Mouse (Mus musculus): ENCODE results near the gene Gna11. TPM values are rescaled to one million over a fixed set of nuclear protein-coding genes. Genes with fewer than 3 reads are reported as not detected.

The Gna11 gene
- polyA plus RNA-seq, 1 experiment from 2014 or later = 87.5 TPM

- Histone ChIP-seq H3K4me1 (replicated peaks; ENCODE audit: control insufficient read depth, insufficient read depth, low read length) (peaks cover 33% of the 10 kb centered on the region), H3K27ac (peak overlapping the region; percentile 90), H3K4me3 (replicated peaks; ENCODE audit: low read length) (peak overlapping the region; percentile 91), H3K27me3 (ENCODE audit: control insufficient read depth, insufficient read depth, low read length) (peaks cover 3% of the 10 kb centered on the region; the same call in 1 of the 2 replicates), H3K4me2 (replicated peaks) (peak overlapping the region; percentile 95), H3K36me3 (replicated peaks; ENCODE audit: control insufficient read depth, insufficient read depth) (peaks cover 29% of the 10 kb centered on the region; the same call in 1 of the 2 replicates), H3K9ac (peak overlapping the region; percentile 100), H3K9me3 (ENCODE audit: control insufficient read depth, low read length) (no peaks in the 10 kb centered on the region)
- WGBS = 2% methylated on average over 36 of the region's 36 CpGs
- DNase-seq (ENCODE audit: low spot score) (no peak), ATAC-seq (ENCODE audit: low FRiP score) (peak; percentile 42)
These were observed 14.9 kb upstream of the Gna11 start for GRCm38 (mm10) chr10:81559627-81560539.

GRCm38 (mm10) chr10:81559163-81559626 lies 14.2 kb upstream of the Gna11 start, which contains the start of gene Aes:
Gene Aes (plus strand): TSS chr10:81559488.
- Histone ChIP-seq H3K4me3 (replicated peaks; ENCODE audit: low read length) (peak within 1 kb of the TSS; percentile 91), H3K9me3 (ENCODE audit: control insufficient read depth, low read length) (no peaks in the 10 kb centered on the region), H3K4me2 (replicated peaks) (peak within 1 kb of the TSS; percentile 95), H3K36me3 (replicated peaks; ENCODE audit: control insufficient read depth, insufficient read depth) (peaks cover 23% of the 10 kb centered on the region; the same call in 1 of the 2 replicates), H3K9ac (peak within 1 kb of the TSS; percentile 100), H3K4me1 (replicated peaks; ENCODE audit: control insufficient read depth, insufficient read depth, low read length) (peaks cover 32% of the 10 kb centered on the region), H3K27ac (peak within 1 kb of the TSS; percentile 90), H3K27me3 (ENCODE audit: control insufficient read depth, insufficient read depth, low read length) (no peaks in the 10 kb centered on the region; the same call in 1 of the 2 replicates)
- WGBS = under 1% methylated on average over 30 of the region's 53 CpGs
- ATAC-seq (ENCODE audit: low FRiP score) (peak; percentile 69), DNase-seq (ENCODE audit: low spot score) (peak; percentile 61)

GRCm38 (mm10) chr10:81557491-81557890 lies 12.5 kb upstream of the Gna11 start:
- Histone ChIP-seq H3K9ac (no peak overlapping the region), H3K36me3 (replicated peaks; ENCODE audit: control insufficient read depth, insufficient read depth) (peaks cover 16% of the 10 kb centered on the region; the same call in 1 of the 2 replicates), H3K27ac (no peak overlapping the region), H3K4me2 (replicated peaks) (no peak overlapping the region), H3K27me3 (ENCODE audit: control insufficient read depth, insufficient read depth, low read length) (no peaks in the 10 kb centered on the region), H3K4me1 (replicated peaks; ENCODE audit: control insufficient read depth, insufficient read depth, low read length) (peaks cover 25% of the 10 kb centered on the region), H3K4me3 (replicated peaks; ENCODE audit: low read length) (no peak overlapping the region), H3K9me3 (ENCODE audit: control insufficient read depth, low read length) (no peaks in the 10 kb centered on the region)
- WGBS = 43% methylated on average over 1 of the region's 1 CpGs
- DNase-seq (ENCODE audit: low spot score) (no peak), ATAC-seq (ENCODE audit: low FRiP score) (no peak)

GRCm38 (mm10) chr10:81556282-81556681 lies 11.3 kb upstream of the Gna11 start:
- Histone ChIP-seq H3K4me2 (replicated peaks) (no peak overlapping the region), H3K36me3 (replicated peaks; ENCODE audit: control insufficient read depth, insufficient read depth) (peaks cover 4% of the 10 kb centered on the region; the same call in 1 of the 2 replicates), H3K9ac (no peak overlapping the region), H3K27ac (no peak overlapping the region), H3K9me3 (ENCODE audit: control insufficient read depth, low read length) (no peaks in the 10 kb centered on the region), H3K4me3 (replicated peaks; ENCODE audit: low read length) (no peak overlapping the region), H3K27me3 (ENCODE audit: control insufficient read depth, insufficient read depth, low read length) (no peaks in the 10 kb centered on the region), H3K4me1 (replicated peaks; ENCODE audit: control insufficient read depth, insufficient read depth, low read length) (peaks cover 17% of the 10 kb centered on the region)
- WGBS = 85% methylated on average over 3 of the region's 3 CpGs
- DNase-seq (ENCODE audit: low spot score) (no peak), ATAC-seq (ENCODE audit: low FRiP score) (no peak)

GRCm38 (mm10) chr10:81553807-81554755 lies 9.1 kb upstream of the Gna11 start:
- Histone ChIP-seq H3K27ac (no peak overlapping the region), H3K36me3 (replicated peaks; ENCODE audit: control insufficient read depth, insufficient read depth) (no peaks in the 10 kb centered on the region), H3K4me1 (replicated peaks; ENCODE audit: control insufficient read depth, insufficient read depth, low read length) (peaks cover 5% of the 10 kb centered on the region), H3K9me3 (ENCODE audit: control insufficient read depth, low read length) (no peaks in the 10 kb centered on the region), H3K9ac (no peak overlapping the region), H3K4me3 (replicated peaks; ENCODE audit: low read length) (no peak overlapping the region), H3K27me3 (ENCODE audit: control insufficient read depth, insufficient read depth, low read length) (no peaks in the 10 kb centered on the region), H3K4me2 (replicated peaks) (no peak overlapping the region)
- DNase-seq (ENCODE audit: low spot score) (no peak), ATAC-seq (ENCODE audit: low FRiP score) (no peak)
- WGBS = 80% methylated on average over 6 of the region's 6 CpGs

- Histone ChIP-seq H3K27me3 (ENCODE audit: control insufficient read depth, insufficient read depth, low read length) (no peaks in the 10 kb centered on the region), H3K4me3 (replicated peaks; ENCODE audit: low read length) (no peak overlapping the region), H3K36me3 (replicated peaks; ENCODE audit: control insufficient read depth, insufficient read depth) (no peaks in the 10 kb centered on the region), H3K27ac (no peak overlapping the region), H3K9me3 (ENCODE audit: control insufficient read depth, low read length) (no peaks in the 10 kb centered on the region), H3K9ac (no peak overlapping the region), H3K4me1 (replicated peaks; ENCODE audit: control insufficient read depth, insufficient read depth, low read length) (no peaks in the 10 kb centered on the region), H3K4me2 (replicated peaks) (no peak overlapping the region)
- ATAC-seq (ENCODE audit: low FRiP score) = no peak
- no peak for DNase-seq (ENCODE audit: low spot score)
- WGBS = 86% methylated on average over 5 of the region's 5 CpGs
These were observed 8.2 kb upstream of the Gna11 start for GRCm38 (mm10) chr10:81553232-81553631.

- no peak overlapping the region for H3K4me2 ChIP-seq (replicated peaks)
- no peak overlapping the region for H3K9ac ChIP-seq
- H3K9me3 ChIP-seq (ENCODE audit: control insufficient read depth, low read length) = no peaks in the 10 kb centered on the region
- H3K27ac ChIP-seq = no peak overlapping the region
- no peaks in the 10 kb centered on the region for H3K27me3 ChIP-seq (ENCODE audit: control insufficient read depth, insufficient read depth, low read length)
- H3K4me1 ChIP-seq (replicated peaks; ENCODE audit: control insufficient read depth, insufficient read depth, low read length) = no peaks in the 10 kb centered on the region
- 6% methylated on average over 12 of the region's 12 CpGs for WGBS
- peak; percentile 74 for ATAC-seq (ENCODE audit: low FRiP score)
- DNase-seq (ENCODE audit: low spot score) = peak; percentile 82
- H3K36me3 ChIP-seq (replicated peaks; ENCODE audit: control insufficient read depth, insufficient read depth) = no peaks in the 10 kb centered on the region
- H3K4me3 ChIP-seq (replicated peaks; ENCODE audit: low read length) = no peak overlapping the region
These were observed 6.7 kb upstream of the Gna11 start for GRCm38 (mm10) chr10:81551597-81552102.

GRCm38 (mm10) chr10:81550257-81550656 lies 5.3 kb upstream of the Gna11 start:
- ATAC-seq (ENCODE audit: low FRiP score) = no peak
- peak; percentile 47 for DNase-seq (ENCODE audit: low spot score)
- WGBS = 15% methylated on average over 7 of the region's 7 CpGs
- no peak overlapping the region for H3K9ac ChIP-seq
- H3K27ac ChIP-seq = no peak overlapping the region
- H3K4me2 ChIP-seq (replicated peaks) = no peak overlapping the region
- H3K4me1 ChIP-seq (replicated peaks; ENCODE audit: control insufficient read depth, insufficient read depth, low read length) = no peaks in the 10 kb centered on the region
- no peaks in the 10 kb centered on the region for H3K36me3 ChIP-seq (replicated peaks; ENCODE audit: control insufficient read depth, insufficient read depth)
- H3K27me3 ChIP-seq (ENCODE audit: control insufficient read depth, insufficient read depth, low read length) = no peaks in the 10 kb centered on the region
- H3K9me3 ChIP-seq (ENCODE audit: control insufficient read depth, low read length) = no peaks in the 10 kb centered on the region
- no peak overlapping the region for H3K4me3 ChIP-seq (replicated peaks; ENCODE audit: low read length)

Measured in hindbrain, embryonic 14.5 days (tissue).